Mouse (Mus musculus): Measurements from ENCODE around the gene Arpc3.
A peak's percentile ranks its signal among the peaks of the same experiment; 100 is the strongest.
"Not testable (repeated sequence)": the region's sequence is repeated elsewhere in the genome, so short reads cannot be mapped to it uniquely, and the experiment has no call there.

Gene Arpc3

GRCm38 (mm10) chr5:122400628-122401302 is 9.1 kb downstream of the Arpc3 start:
- DNase-seq = no peak

DNA sequence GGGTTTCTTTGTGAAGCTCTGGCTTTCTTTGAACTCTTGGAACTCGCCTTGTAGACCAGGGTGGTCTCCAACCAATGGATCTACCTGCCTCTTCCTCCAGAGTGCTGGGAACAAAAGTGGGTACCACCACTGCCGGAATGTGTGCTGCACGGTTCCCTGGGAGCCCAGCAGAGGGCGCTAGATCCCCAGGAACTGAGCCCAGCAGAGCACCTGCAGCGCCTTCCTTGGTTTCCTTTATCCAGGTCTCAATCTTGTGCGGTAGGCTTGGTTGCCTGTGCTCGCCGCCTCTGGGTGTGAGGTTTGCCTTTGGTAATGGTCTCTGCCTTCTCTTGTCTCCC is 9.6 kb downstream of the Arpc3 start:
- DNase-seq = peak; percentile 82

GRCm38 (mm10) chr5:122402160-122402559 is 10.5 kb downstream of the Arpc3 start:
- no peak for DNase-seq

DNA sequence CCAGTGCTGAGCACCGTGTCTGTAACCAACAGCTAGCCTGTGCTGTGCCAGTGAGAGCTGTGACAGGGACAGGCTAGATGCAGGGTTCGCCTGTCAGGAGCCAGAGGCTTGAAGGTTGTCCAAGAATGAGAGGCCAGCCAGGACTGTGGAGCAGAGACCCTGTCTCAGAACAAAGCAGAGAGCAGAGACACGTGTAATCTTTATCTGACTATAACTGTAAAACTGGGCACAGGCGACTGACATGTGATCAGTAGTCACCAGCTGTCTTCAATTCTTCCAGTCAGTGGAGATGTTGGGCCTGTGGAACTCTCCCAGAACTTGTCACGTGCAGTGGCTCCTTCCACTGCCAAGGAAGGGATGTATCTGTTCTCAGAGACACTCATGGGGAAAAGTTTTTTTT is 11.1 kb downstream of the Arpc3 start:
- DNase-seq = no peak

DNA sequence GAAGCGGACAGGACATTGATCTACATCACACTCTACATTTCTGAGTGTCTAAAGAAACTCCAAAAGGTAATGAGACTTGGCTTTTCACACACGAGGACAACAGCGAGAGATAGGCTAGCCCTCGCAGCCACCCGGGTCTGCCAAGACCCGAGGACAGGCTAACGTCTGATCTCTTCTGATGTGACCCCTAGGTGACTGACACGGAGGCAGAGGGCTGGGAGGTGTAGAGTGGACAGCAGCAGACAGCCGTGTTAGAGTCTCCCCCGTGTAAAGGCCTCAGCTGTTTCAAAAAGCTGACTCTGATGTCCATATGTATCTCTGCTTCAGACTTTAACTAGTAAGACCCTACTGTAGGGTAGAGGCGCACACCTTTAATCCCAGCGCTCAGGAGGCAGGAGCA is 11.7 kb downstream of the Arpc3 start:
- no peak for DNase-seq

DNA sequence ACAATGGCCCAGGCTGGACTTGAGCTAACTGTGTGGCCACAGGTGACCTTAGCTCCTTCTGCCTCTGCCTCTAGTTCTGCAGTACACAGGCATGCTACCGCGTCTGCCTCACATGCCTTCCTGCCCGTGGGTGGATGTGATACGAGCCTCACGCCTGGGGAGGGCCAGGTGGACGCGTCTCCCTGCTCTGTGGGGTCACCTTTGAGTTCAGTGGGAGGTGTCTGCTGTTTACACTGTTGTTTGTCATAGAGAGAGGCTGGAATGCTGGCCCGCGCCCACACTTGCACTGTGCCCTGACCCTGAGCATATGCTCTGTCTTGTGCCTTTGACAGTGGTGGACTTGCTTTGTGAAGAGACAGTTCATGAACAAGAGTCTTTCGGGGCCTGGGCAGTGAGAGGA is 13.9 kb downstream of the Arpc3 start:
- no peak for DNase-seq

DNA sequence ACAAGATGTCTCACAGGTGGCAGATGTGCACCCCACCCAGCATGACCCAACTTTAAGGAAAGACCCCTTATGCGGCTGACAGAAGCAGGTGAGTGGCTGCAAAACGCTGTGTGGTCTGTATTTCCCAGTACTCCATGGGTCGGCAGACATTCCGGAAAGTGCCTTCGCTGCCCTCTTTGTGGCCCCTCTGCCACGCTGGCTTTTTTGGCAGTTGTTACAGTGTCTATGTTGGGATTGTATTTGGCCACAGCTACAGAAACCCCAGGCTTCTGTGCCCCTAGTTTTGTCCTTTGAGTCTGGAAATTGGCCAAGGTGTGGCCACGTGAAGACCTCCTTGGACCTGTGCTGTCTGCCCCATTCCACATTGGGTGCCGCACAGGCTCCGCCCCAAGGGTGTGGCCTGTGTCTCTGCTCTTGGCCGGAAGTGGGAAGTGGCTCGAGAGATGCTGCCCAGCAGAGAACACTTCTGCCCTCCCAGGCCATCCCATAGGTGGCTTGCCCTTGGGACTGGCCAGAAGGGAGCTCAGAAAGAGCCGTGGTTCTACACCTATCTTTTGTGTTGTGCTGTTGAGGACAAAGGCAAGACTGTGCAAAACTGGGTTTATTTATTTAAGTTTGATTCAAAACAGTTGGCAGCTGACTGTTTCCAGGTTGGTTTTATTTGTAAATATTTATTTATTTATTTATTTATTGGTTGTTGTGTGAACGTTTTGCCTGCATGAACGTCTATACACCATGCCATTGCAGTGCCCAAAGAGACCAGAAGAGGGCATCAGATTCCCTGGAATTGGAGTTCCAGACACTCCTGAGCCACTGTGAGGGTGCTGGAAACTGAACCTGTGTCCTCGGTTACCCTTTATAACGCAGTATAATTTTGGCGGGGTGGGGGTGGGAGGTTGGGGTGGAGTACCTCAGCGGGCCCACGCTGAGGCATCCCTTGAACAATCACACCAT is 18.3 kb downstream of the Arpc3 start:
- DNase-seq = peak; percentile 18

DNA sequence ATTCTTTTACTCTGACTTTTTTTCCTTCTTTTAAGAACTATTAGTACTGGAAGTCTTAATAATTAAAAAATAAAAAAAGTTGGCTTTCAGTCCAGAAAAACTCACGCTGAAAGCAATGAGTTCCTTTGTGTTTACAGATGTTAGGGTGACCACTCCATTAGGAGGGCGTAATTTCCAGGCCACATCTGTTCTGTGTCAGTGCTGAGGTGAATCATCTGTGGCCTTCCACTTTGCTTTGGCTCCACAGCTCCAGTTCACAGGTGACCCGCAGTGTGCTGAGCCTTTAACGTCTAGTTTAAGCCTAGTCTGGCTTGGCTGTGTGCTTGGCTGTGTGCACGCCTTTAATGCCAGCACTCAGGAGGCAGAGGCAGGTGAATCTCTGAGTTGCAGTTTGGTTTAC is 20.2 kb downstream of the Arpc3 start:
- no peak for DNase-seq

DNA sequence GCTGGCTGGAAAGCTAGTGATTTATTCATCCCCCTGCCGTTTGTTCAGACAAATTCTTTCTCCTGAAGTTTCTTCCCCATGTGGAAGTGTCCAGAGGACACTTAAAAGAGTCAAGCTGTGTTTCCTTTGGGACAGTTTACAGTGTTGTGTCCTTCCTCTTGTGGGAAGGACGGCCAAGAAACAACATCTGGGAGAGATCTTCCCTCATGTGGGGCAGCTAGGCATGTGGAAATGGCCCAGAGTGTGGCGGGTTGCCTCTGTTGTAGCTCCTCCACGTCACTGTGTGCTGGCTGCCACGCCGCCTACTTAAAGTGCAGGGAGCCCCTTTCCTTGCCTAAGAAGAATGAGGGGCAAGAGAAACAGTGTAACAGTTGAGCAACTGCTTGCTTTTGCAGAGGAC is 21.1 kb downstream of the Arpc3 start:
- no peak for DNase-seq

DNA sequence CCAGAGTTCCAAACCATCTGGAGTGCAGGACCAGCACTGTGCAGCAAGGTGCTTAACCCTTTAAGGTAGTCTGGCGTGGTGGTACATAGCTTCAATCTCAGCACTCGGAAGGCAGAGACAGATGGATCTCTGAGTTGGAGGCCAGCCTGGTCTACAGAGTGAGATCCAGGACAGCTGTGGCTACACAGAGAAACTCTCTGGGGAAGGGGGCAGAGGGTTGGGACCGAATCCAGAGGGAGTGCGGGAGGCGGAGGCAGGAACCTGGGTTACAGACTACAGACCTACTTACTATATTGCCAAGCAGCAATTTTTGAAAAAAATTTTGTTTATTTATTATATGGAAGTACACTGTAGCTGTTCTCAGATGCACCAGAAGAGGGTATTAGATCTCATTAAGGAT is 22.7 kb downstream of the Arpc3 start:
- no peak for DNase-seq

- no peak for DNase-seq
These were observed 23.8 kb downstream of the Arpc3 start for GRCm38 (mm10) chr5:122415465-122415864.

- not testable (repeated sequence) for DNase-seq
These were observed 29.0 kb downstream of the Arpc3 start for GRCm38 (mm10) chr5:122420676-122421075.

- DNase-seq = no peak
These were observed 29.8 kb downstream of the Arpc3 start, which contains the start of gene Anapc7 for GRCm38 (mm10) chr5:122421271-122422068. Anapc7 (plus strand) TSS chr5:122421693.

DNA sequence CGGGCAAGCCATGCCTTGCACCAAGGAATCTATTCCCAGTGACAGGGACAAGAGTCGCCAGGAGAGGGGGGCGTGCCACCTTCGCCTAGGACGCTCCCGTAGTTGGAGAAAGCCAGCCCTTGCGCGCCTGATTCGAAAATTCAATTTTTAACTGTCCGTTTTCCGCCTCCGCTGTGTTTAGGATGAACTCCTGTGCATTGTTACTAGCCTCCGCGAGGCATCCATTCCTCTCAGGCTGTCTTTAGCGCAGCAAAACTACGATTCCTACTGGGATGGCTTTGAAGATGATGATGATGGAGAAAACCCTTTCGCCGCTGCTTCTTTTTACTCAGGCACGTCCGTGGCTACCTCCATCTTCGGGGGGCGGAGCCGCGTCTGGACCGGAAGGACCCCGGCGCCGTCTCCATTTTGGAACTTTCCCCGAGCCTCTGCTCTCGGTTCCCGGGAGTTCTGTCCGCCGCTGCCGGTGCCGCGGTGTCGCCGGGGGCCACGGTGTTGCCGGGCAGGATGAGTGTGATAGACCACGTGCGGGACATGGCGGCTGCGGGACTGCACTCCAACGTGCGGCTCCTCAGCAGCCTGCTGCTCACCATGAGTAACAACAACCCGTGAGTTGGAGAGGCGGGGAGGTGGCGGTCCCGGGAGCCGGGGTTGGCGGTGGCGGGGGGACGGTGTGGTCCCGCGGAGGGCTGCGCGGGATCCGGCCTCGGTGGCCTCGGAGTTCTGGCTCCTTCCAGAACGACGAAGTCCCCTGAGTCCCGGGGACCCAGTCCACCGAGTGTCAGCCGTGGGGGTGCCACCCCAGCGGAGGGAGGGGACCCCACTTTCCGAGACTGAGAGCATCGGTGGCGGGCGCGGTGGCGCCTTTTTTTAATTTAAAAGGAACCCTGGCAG is 30.6 kb downstream of the Arpc3 start:
- DNase-seq = peak; percentile 91

DNA sequence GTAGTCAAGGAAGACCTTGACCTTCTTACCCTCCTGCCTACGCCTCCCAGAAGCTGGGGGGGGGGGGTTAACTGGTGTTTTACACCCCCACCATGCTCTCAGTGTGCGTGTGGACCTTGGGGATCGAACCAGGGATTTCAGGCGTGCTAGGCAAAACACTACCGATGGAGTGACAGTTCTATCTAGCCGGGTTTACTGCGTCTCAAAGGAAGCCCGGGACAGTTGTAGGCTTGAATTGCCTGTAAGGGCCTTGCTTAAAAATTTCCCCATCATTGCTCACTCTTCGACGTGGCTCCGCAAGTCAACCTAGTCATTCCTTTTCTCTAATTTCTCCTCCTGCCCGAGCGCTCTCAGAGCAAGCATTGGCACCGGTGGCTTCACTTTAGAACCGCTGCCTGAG is 31.4 kb downstream of the Arpc3 start:
- no peak for DNase-seq

- no peak for DNase-seq
These were observed 33.9 kb downstream of the Arpc3 start for GRCm38 (mm10) chr5:122425550-122425949.

DNA sequence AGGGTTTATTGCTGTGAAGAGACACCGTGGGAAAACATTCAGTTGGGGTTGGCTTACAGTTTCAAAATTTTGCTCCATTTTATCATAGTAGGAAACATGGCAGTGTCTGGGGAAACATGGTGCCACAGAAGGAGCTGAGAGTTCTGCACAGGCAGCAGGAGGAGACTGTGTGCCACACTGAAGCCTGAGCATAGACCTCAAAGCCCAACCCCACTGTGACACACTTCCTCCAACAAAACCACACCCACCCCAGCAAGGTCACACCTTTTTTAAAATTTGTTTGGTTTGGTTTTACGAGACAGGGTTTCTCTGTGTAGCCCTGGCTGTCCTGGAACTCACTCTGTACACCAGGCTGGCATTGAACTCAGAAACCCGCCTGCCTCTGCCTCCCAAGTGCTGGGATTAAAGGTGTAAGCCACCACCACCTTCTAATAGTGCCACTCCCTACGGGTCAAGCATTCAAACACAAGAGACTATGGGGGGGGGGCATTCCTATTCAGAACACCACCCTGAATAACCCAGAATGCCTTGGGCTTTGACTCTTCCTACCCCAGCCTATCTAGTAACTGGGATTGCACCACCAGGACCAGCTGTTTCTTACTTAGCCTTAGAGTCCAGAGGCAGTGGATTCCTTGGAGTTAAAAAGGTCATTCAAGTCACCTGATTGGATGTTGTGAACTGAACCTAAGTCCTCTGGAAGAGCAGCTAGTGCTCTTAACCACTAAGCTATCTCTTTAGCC is 38.5 kb downstream of the Arpc3 start:
- DNase-seq = no peak

- DNase-seq = no peak
These were observed 39.5 kb downstream of the Arpc3 start for GRCm38 (mm10) chr5:122431221-122431620.

DNA sequence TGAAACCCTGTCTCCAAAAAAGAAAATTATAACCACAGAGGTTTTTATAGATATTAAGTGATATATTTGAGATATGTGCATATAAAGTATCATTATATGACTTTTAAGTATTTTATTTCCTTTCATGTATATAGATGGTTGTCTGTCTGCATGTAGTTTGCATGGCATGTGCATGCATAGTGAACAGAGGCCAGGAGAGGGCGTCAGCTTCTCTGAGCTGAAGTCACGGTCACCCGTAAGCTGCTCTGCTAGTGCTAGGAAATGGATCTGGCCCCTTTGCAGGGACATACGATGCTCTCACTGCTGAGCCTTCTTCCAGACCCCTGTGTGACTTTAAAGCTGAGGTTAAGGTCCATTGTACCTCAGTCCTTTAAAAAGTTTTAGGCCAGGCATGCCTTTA is 42.9 kb downstream of the Arpc3 start:
- no peak for DNase-seq

DNA sequence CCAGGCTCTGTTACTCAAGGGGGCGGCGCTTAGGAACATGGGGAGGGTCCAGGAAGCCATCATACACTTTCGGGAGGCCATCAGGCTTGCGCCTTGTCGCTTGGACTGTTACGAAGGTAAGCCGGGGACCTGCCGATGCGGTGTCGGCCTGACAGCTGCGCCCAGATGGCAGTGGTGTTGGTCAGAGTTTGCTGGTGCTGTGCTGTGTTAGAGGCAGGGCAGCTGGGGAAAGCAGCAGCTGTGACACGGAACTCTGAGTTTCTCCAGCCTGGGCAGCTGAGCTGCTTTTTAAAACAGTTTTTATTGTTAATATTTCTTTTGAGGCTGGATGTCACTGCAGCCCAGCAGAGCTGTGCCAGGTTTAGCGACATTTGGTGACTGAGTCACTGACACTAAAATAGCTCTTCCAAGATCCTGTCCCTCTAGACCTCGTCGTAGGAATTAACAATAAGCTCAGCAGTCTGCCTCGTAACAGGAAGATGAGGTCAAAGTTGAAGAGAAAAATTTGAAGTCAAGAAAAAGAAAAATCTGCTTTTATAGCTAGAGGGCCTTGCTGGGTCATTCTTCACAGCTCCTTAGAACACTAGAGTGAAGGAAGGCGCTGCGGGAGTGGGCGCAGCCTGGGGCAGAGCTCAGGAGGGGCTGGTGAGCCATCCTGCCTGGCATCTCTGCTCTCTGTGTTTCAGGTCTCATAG is 47.9 kb downstream of the Arpc3 start:
- DNase-seq = no peak

- DNase-seq = no peak
These were observed 48.5 kb downstream of the Arpc3 start for GRCm38 (mm10) chr5:122440095-122440630.

All from thymus, postnatal 14 days (tissue).